Mouse (Mus musculus): ENCODE data around the gene Olfr71. TPM values are rescaled to one million over a fixed set of nuclear protein-coding genes. Genes with fewer than 3 reads are reported as not detected.
A peak's percentile ranks its signal among the peaks of the same experiment; 100 is the strongest.

Olfr71 gene
- total RNA-seq, 2 experiments from 2014 or later: not detected

GRCm38 (mm10) chr4:43666412-43666811, 43.6 kb downstream of the Olfr71 start:
- DNase-seq (ENCODE audit: low spot score in 2 of 2): no peak

GRCm38 (mm10) chr4:43657146-43657545, 52.9 kb downstream of the Olfr71 start:
- no peak for DNase-seq (ENCODE audit: low spot score in 2 of 2)

- peak; percentile 92 to 97 for DNase-seq (ENCODE audit: low spot score in 2 of 2)
Observed at GRCm38 (mm10) chr4:43656339-43657109, 53.5 kb downstream of the Olfr71 start, which contains the start of gene Hint2. Gene Hint2, minus strand, starts transcription at chr4:43656466.

GRCm38 (mm10) chr4:43655656-43656338, 54.3 kb downstream of the Olfr71 start:
- peak in 1 of 2 experiments; percentile 34 for DNase-seq (ENCODE audit: low spot score in 2 of 2)

Other genes starting within 250 kb of the Olfr71 start
- not detected for gene Sit1, start 226.5 kb downstream of the Olfr71 start, total RNA-seq (2021)
- 10 to 100 TPM; 26.0 to 28.3 TPM for gene Ccdc107, start 217.4 kb downstream of the Olfr71 start, total RNA-seq (2021)
- gene Arhgef39, start 210.6 kb downstream of the Olfr71 start, total RNA-seq (2021): 1 to 10 TPM in 1 of 2 experiments, under 1 TPM in 1; 0.74 to 1.2 TPM
- gene Car9, start 203.3 kb downstream of the Olfr71 start, total RNA-seq (2021): not detected
- gene Tpm2, start 186.5 kb downstream of the Olfr71 start, total RNA-seq (2021): 1 to 10 TPM; 6.2 to 8.1 TPM
- 10 to 100 TPM; 74.0 TPM for gene Creb3, start 147.9 kb downstream of the Olfr71 start, total RNA-seq (2021)
- 10 to 100 TPM; 46.0 to 52.1 TPM for gene Tln1, start 147.6 kb downstream of the Olfr71 start, total RNA-seq (2021)
- 10 to 100 TPM; 44.5 to 55.8 TPM for gene Rgp1, start 131.5 kb downstream of the Olfr71 start, total RNA-seq (2021)
- 10 to 100 TPM; 56.1 to 60.6 TPM for gene Gba2, start 131.4 kb downstream of the Olfr71 start, total RNA-seq (2021)
- gene Msmp, start 125.8 kb downstream of the Olfr71 start, total RNA-seq (2021): not detected
- 10 to 100 TPM; 46.9 to 50.0 TPM for gene Npr2, start 78.3 kb downstream of the Olfr71 start, total RNA-seq (2021)
- gene Spag8, start 56.7 kb downstream of the Olfr71 start, total RNA-seq (2021): 1 to 10 TPM in 1 of 2 experiments, under 1 TPM in 1; 0.98 to 2.3 TPM
- gene Hint2, start 53.8 kb downstream of the Olfr71 start, total RNA-seq (2021): 10 to 100 TPM; 33.1 to 37.8 TPM
- 10 to 100 TPM; 55.8 to 57.6 TPM for gene Tmem8b, start 41.3 kb downstream of the Olfr71 start, total RNA-seq (2021)
- gene Fam221b, start 41.1 kb downstream of the Olfr71 start, total RNA-seq (2021): 1 to 10 TPM; 1.2 TPM
- not detected for gene Olfr70, start 9.4 kb downstream of the Olfr71 start, total RNA-seq (2021)
- 1 to 10 TPM in 1 of 2 experiments, under 1 TPM in 1; 0.52 to 1.5 TPM for gene Hrct1, start 16.9 kb upstream of the Olfr71 start, total RNA-seq (2021)
- gene Spaar, start 19.8 kb upstream of the Olfr71 start, total RNA-seq (2021): under 1 TPM; 0.38 to 0.53 TPM
- not detected for gene Olfr159, start 60.8 kb upstream of the Olfr71 start, total RNA-seq (2021)
- gene Olfr156, start 113.6 kb upstream of the Olfr71 start, total RNA-seq (2021): not detected
- not detected for gene Olfr157, start 129.9 kb upstream of the Olfr71 start, total RNA-seq (2021)
- not detected for gene Olfr155, start 141.3 kb upstream of the Olfr71 start, total RNA-seq (2021)
- 1 to 10 TPM; 5.9 to 6.5 TPM for gene Reck, start 165.3 kb upstream of the Olfr71 start, total RNA-seq (2021)
- 1 to 10 TPM; 1.6 to 1.7 TPM for gene Glipr2, start 247.1 kb upstream of the Olfr71 start, total RNA-seq (2021)